Mouse (Mus musculus): Measurements from ENCODE around the gene Agxt. TPM values are rescaled to one million over a fixed set of nuclear protein-coding genes. Genes with fewer than 3 reads are reported as not detected.

Gene Agxt
- polyA plus RNA-seq, 1 experiment from 2014 or later, result 0.13 TPM

Other genes starting within 250 kb of the Agxt start
- 1.9 and 2.1 TPM in 2 replicates for gene Ankmy1, start 232.3 kb upstream of the Agxt start, polyA plus RNA-seq (2015; fragmentation: Nextera tagmentation; extraction: Ambion mirVana)
- gene Dusp28, start 228.3 kb upstream of the Agxt start, polyA plus RNA-seq (2015; fragmentation: Nextera tagmentation; extraction: Ambion mirVana), result 38.1 and 39.6 TPM in 2 replicates
- 53.9 and 56.2 TPM in 2 replicates for gene Rnpepl1, start 224.5 kb upstream of the Agxt start, polyA plus RNA-seq (2015; fragmentation: Nextera tagmentation; extraction: Ambion mirVana)
- gene Capn10, start 200.9 kb upstream of the Agxt start, polyA plus RNA-seq (2015; fragmentation: Nextera tagmentation; extraction: Ambion mirVana), result 17.9 and 18.7 TPM in 2 replicates
- 0.75 and 1.1 TPM in 2 replicates for gene Gpr35, start 184.4 kb upstream of the Agxt start, polyA plus RNA-seq (2015; fragmentation: Nextera tagmentation; extraction: Ambion mirVana)
- gene Aqp12, start 128.9 kb upstream of the Agxt start, polyA plus RNA-seq (2015; fragmentation: Nextera tagmentation; extraction: Ambion mirVana), result not detected in 2 replicates
- gene Kif1a, start 33.3 kb upstream of the Agxt start, polyA plus RNA-seq (2015; fragmentation: Nextera tagmentation; extraction: Ambion mirVana), result 0.20 and 0.22 TPM in 2 replicates
- 0.50 and 0.74 TPM in 2 replicates for gene 2310007B03Rik, start 25.7 kb downstream of the Agxt start, polyA plus RNA-seq (2015; fragmentation: Nextera tagmentation; extraction: Ambion mirVana)
- 0.08 and 0.10 TPM in 2 replicates for gene Crocc2, start 33.5 kb downstream of the Agxt start, polyA plus RNA-seq (2015; fragmentation: Nextera tagmentation; extraction: Ambion mirVana)
- gene Sned1, start 100.6 kb downstream of the Agxt start, polyA plus RNA-seq (2015; fragmentation: Nextera tagmentation; extraction: Ambion mirVana), result 0.57 and 0.78 TPM in 2 replicates
- 20.1 and 21.5 TPM in 2 replicates for gene Mterf4, start 170.7 kb downstream of the Agxt start, polyA plus RNA-seq (2015; fragmentation: Nextera tagmentation; extraction: Ambion mirVana)
- 59.0 and 63.3 TPM in 2 replicates for gene Ppp1r7, start 207.6 kb downstream of the Agxt start, polyA plus RNA-seq (2015; fragmentation: Nextera tagmentation; extraction: Ambion mirVana)
- 7.3 and 8.6 TPM in 2 replicates for gene Pask, start 208.2 kb downstream of the Agxt start, polyA plus RNA-seq (2015; fragmentation: Nextera tagmentation; extraction: Ambion mirVana)
- 0.13 and 0.23 TPM in 2 replicates for gene Ano7, start 238.7 kb downstream of the Agxt start, polyA plus RNA-seq (2015; fragmentation: Nextera tagmentation; extraction: Ambion mirVana)